Mouse (Mus musculus) testis, postnatal 10 days (tissue): ENCODE results near the gene St6galnac3.

Source experiments
- DNase-seq: peaks from one replicate; pipeline ENCODE4 v3.0.0; 2021; ENCODE audit warnings: low spot score

Gene St6galnac3

GRCm38 (mm10) chr3:153282123-153282765 is 442.7 kb downstream of the St6galnac3 start:
- no peak for DNase-seq

- no peak for DNase-seq
Observed at GRCm38 (mm10) chr3:153278249-153278648, 446.7 kb downstream of the St6galnac3 start.

GRCm38 (mm10) chr3:153277389-153277999 is 447.5 kb downstream of the St6galnac3 start:
- DNase-seq = no peak

GRCm38 (mm10) chr3:153276830-153277388 is 448.1 kb downstream of the St6galnac3 start:
- no peak for DNase-seq

- DNase-seq = no peak
Observed at GRCm38 (mm10) chr3:153276101-153276829, 448.7 kb downstream of the St6galnac3 start.

- no peak for DNase-seq
Observed at GRCm38 (mm10) chr3:153272241-153272640, 452.7 kb downstream of the St6galnac3 start.

- DNase-seq = no peak
Observed at GRCm38 (mm10) chr3:153267397-153267796, 457.6 kb downstream of the St6galnac3 start.

GRCm38 (mm10) chr3:153261985-153262384 is 463.0 kb downstream of the St6galnac3 start:
- DNase-seq = no peak

- no peak for DNase-seq
Observed at GRCm38 (mm10) chr3:153260225-153260933, 464.6 kb downstream of the St6galnac3 start.

- DNase-seq = no peak
Observed at GRCm38 (mm10) chr3:153255910-153256309, 469.1 kb downstream of the St6galnac3 start.

GRCm38 (mm10) chr3:153251653-153252052 is 473.3 kb downstream of the St6galnac3 start:
- DNase-seq = no peak

GRCm38 (mm10) chr3:153250598-153251257 is 474.2 kb downstream of the St6galnac3 start:
- peak; percentile 82 for DNase-seq

GRCm38 (mm10) chr3:153248866-153249265 is 476.1 kb downstream of the St6galnac3 start:
- DNase-seq = no peak

- peak; percentile 53 for DNase-seq
Observed at GRCm38 (mm10) chr3:153248029-153248428, 476.9 kb downstream of the St6galnac3 start.

- no peak for DNase-seq
Observed at GRCm38 (mm10) chr3:153242524-153242923, 482.4 kb downstream of the St6galnac3 start.

GRCm38 (mm10) chr3:153241134-153241533 is 483.8 kb downstream of the St6galnac3 start:
- DNase-seq = no peak

- no peak for DNase-seq
Observed at GRCm38 (mm10) chr3:153240366-153240765, 484.6 kb downstream of the St6galnac3 start.

- no peak for DNase-seq
Observed at GRCm38 (mm10) chr3:153238381-153238780, 486.6 kb downstream of the St6galnac3 start.

- DNase-seq = no peak
Observed at GRCm38 (mm10) chr3:153236262-153236661, 488.7 kb downstream of the St6galnac3 start.

GRCm38 (mm10) chr3:153222611-153223402 is 502.2 kb downstream of the St6galnac3 start:
- no peak for DNase-seq

GRCm38 (mm10) chr3:153219391-153219790 is 505.6 kb downstream of the St6galnac3 start:
- no peak for DNase-seq
